14 mouse cellular contexts compared by ENCODE assay signal in genomic region chr3:111049638-111050037, GRCm38 (mm10).
"Had no signal": no experiment of that assay in that cellular context is flagged by ENCODE, and none has a peak within 500 bp of the region (broad histone marks: within the 10 kb centered on the region; RNA-seq: fewer than 3 reads in every experiment).

No protein-coding gene starts in this region.

- H3K4me3 ChIP-seq: liver, embryonic 13.5 days; liver, embryonic 15.5 days; megakaryocyte, embryonic 14.5 days; midbrain, embryonic 13.5 days; midbrain, embryonic 15.5 days; neural tube, embryonic 12.5 days had no signal

- ATAC-seq: liver, postnatal 0 days; midbrain, embryonic 13.5 days; midbrain, embryonic 15.5 days had no signal

- H3K9ac ChIP-seq: liver, embryonic 13.5 days; liver, embryonic 15.5 days; liver, postnatal 0 days; midbrain, embryonic 13.5 days; midbrain, embryonic 15.5 days; neural tube, embryonic 12.5 days had no signal

- H3K36me3 ChIP-seq: liver, embryonic 13.5 days; liver, embryonic 15.5 days; midbrain, embryonic 13.5 days; midbrain, embryonic 15.5 days; neural tube, embryonic 12.5 days had no signal

- H3K27ac ChIP-seq: liver, embryonic 13.5 days; liver, embryonic 15.5 days; macrophage; midbrain, embryonic 13.5 days; midbrain, embryonic 15.5 days; neural tube, embryonic 12.5 days had no signal

- H3K4me1 ChIP-seq: liver, embryonic 13.5 days; liver, embryonic 15.5 days; megakaryocyte, embryonic 14.5 days; midbrain, embryonic 13.5 days; midbrain, embryonic 15.5 days; neural tube, embryonic 12.5 days had no signal

- H3K27me3 ChIP-seq: liver, embryonic 13.5 days; liver, embryonic 15.5 days; megakaryocyte, embryonic 14.5 days; midbrain, embryonic 13.5 days; midbrain, embryonic 15.5 days; neural tube, embryonic 12.5 days had no signal

- H3K4me2 ChIP-seq: liver, embryonic 13.5 days; liver, embryonic 15.5 days; midbrain, embryonic 11.5 days; midbrain, embryonic 13.5 days; midbrain, embryonic 15.5 days; neural tube, embryonic 12.5 days had no signal

- H3K9me3 ChIP-seq: liver, embryonic 13.5 days; liver, embryonic 15.5 days; midbrain, embryonic 13.5 days; midbrain, embryonic 15.5 days; neural tube, embryonic 12.5 days had no signal

- DNase-seq: liver, embryonic 13.5 days; liver, postnatal 0 days; lung, postnatal 10 days; right cerebral cortex, postnatal 14 days; thymus, adult 2 months; thymus, postnatal 25 days; thymus, postnatal 4 days had no signal
